Comparison of ENCODE assay signal across 22 mouse cellular contexts in the genomic region with DNA sequence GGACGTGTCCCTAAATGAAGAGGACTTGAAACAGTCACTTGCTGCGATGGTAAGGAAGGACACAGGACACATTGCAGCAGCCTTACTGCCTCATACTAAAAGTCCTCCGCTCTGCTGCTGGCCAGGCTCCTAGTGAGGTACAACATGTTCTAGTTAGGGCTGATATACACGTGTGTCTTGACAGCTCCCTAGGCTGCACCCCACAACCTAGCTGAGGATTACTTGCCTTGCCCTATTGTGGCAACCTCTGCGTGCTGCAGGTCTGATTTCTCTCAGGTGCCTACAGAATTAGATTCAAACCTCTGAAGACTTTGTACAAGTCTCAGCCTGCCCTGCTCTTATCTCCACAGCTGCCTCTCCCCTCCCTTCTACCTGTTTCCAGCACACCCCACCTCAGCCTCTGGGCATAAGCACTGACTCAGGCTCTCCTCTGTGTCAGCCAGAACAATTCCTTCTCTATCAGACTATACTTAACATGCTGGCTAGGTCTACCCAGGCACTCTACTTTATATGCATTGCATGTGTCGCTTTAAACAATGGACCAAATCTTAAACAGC.
A peak's percentile ranks its signal among the peaks of the same experiment; 100 is the strongest.
DNase-seq lines count a peak whose midpoint lies in the region; ATAC-seq and TF ChIP-seq lines count a peak whose summit lies in the region.
"Had no signal": no experiment of that assay in that cellular context is flagged by ENCODE, and none has a peak within 500 bp of the region (broad histone marks: within the 10 kb centered on the region; RNA-seq: fewer than 3 reads in every experiment).

No protein-coding gene starts in this region.

- TF ChIP-seq EP300 in stomach, postnatal 0 days (optimal IDR thresholded peaks at IDR 0.05), result peak; percentile 91

- WGBS in embryonic facial prominence, embryonic 14.5 days, result 81% methylated on average over 6 of the region's 6 CpGs
- 82% methylated on average over 6 of the region's 6 CpGs for WGBS in intestine, embryonic 16.5 days
- WGBS in stomach, postnatal 0 days, result 52% methylated on average over 6 of the region's 6 CpGs

- H3K9ac ChIP-seq in embryonic facial prominence, embryonic 14.5 days (ENCODE audit: low read depth, low read length), result no peak overlapping the region
- H3K9ac ChIP-seq in intestine, embryonic 16.5 days (ENCODE audit: low read depth, low read length), result no peak overlapping the region
- H3K9ac ChIP-seq in stomach, postnatal 0 days (ENCODE audit: low read length), result no peak overlapping the region
- H3K9ac ChIP-seq: forebrain, postnatal 0 days; hindbrain, embryonic 15.5 days; limb, embryonic 12.5 days; liver, embryonic 15.5 days; neural tube, embryonic 12.5 days had no signal

- H3K9me3 ChIP-seq in embryonic facial prominence, embryonic 14.5 days (ENCODE audit: control insufficient read depth, low read length), result no peaks in the 10 kb centered on the region
- no peaks in the 10 kb centered on the region for H3K9me3 ChIP-seq in intestine, embryonic 16.5 days (ENCODE audit: control insufficient read depth, low read length)
- no peaks in the 10 kb centered on the region for H3K9me3 ChIP-seq in stomach, postnatal 0 days (ENCODE audit: control insufficient read depth, low read length)
- H3K9me3 ChIP-seq: forebrain, embryonic 10.5 days; hindbrain, embryonic 15.5 days; limb, embryonic 12.5 days; liver, embryonic 15.5 days; neural tube, embryonic 12.5 days had no signal

- peak; percentile 84 for ATAC-seq in embryonic facial prominence, embryonic 14.5 days (ENCODE audit: low read depth)
- ATAC-seq in intestine, embryonic 16.5 days, result peak; percentile 61
- peak; percentile 92 for ATAC-seq in stomach, postnatal 0 days (ENCODE audit: low FRiP score, low TSS enrichment)
- ATAC-seq: forebrain, postnatal 0 days; Patski had no signal

- H3K4me2 ChIP-seq in embryonic facial prominence, embryonic 14.5 days (ENCODE audit: low read depth, low read length), result no peak overlapping the region
- no peak overlapping the region for H3K4me2 ChIP-seq in intestine, embryonic 16.5 days (ENCODE audit: low read depth, low read length)
- H3K4me2 ChIP-seq in stomach, postnatal 0 days (replicated peaks; ENCODE audit: low read depth), result no peak overlapping the region
- H3K4me2 ChIP-seq: heart, embryonic 11.5 days; hindbrain, embryonic 15.5 days; limb, embryonic 12.5 days; liver, embryonic 15.5 days; midbrain, embryonic 11.5 days; neural tube, embryonic 12.5 days had no signal

- no peaks in the 10 kb centered on the region for H3K4me1 ChIP-seq in embryonic facial prominence, embryonic 14.5 days (ENCODE audit: control insufficient read depth, insufficient read depth, low read length)
- no peaks in the 10 kb centered on the region; the same call in none of the 2 replicates for H3K4me1 ChIP-seq in intestine, embryonic 16.5 days (ENCODE audit: control insufficient read depth, insufficient read depth, low read length)
- no peaks in the 10 kb centered on the region; the same call in 1 of the 2 replicates for H3K4me1 ChIP-seq in stomach, postnatal 0 days (replicated peaks; ENCODE audit: control insufficient read depth, insufficient read depth)
- H3K4me1 ChIP-seq: liver, embryonic 15.5 days had no signal

- no peaks in the 10 kb centered on the region for H3K27me3 ChIP-seq in embryonic facial prominence, embryonic 14.5 days (replicated peaks; ENCODE audit: control insufficient read depth, insufficient read depth, low read length)
- no peaks in the 10 kb centered on the region for H3K27me3 ChIP-seq in intestine, embryonic 16.5 days (replicated peaks; ENCODE audit: control insufficient read depth, insufficient read depth, low read length)
- no peaks in the 10 kb centered on the region for H3K27me3 ChIP-seq in stomach, postnatal 0 days (ENCODE audit: control insufficient read depth, insufficient read depth, low read length)
- H3K27me3 ChIP-seq: hindbrain, embryonic 15.5 days; limb, embryonic 12.5 days; liver, embryonic 15.5 days; neural tube, embryonic 12.5 days; Patski had no signal

- no peak for TF ChIP-seq CTCF in stomach, postnatal 0 days (IDR thresholded peaks at IDR 0.05; ENCODE audit: low read depth)

- peak; percentile 19 to 57 for DNase-seq in urinary bladder, adult 18-20 months (ENCODE audit: low spot score in 2 of 2)
- no peak for DNase-seq in urinary bladder, postnatal 25 days (ENCODE audit: low spot score)
- DNase-seq in embryonic facial prominence, embryonic 14.5 days (ENCODE audit: low spot score), result peak; percentile 74
- peak; percentile 52 for DNase-seq in stomach, postnatal 0 days (ENCODE audit: low spot score)
- no peak for DNase-seq in natural killer cell, adult 2 months (ENCODE audit: low spot score in 2 of 2)
- no peak for DNase-seq in heart, postnatal 25 days (ENCODE audit: low spot score)
- DNase-seq: adrenal gland, postnatal 14 days; forebrain, postnatal 0 days; gastrocnemius, postnatal 36 days; heart, postnatal 14 days; kidney, adult 11 months; thymus, postnatal 14 days had no signal

- intact Hi-C loops in heart, postnatal 25 days (cut with DNase I), result no loop called here

- H3K4me3 ChIP-seq in embryonic facial prominence, embryonic 14.5 days (ENCODE audit: low read depth, low read length), result no peak overlapping the region
- no peak overlapping the region for H3K4me3 ChIP-seq in intestine, embryonic 16.5 days (ENCODE audit: low read length)
- H3K4me3 ChIP-seq in stomach, postnatal 0 days (ENCODE audit: low read depth, low read length), result no peak overlapping the region
- H3K4me3 ChIP-seq: forebrain, embryonic 10.5 days; hindbrain, embryonic 15.5 days; limb, embryonic 12.5 days; liver, embryonic 15.5 days; neural tube, embryonic 12.5 days had no signal

- H3K27ac ChIP-seq in embryonic facial prominence, embryonic 14.5 days (replicated peaks; ENCODE audit: low read depth, low read length), result no peak overlapping the region
- no peak overlapping the region for H3K27ac ChIP-seq in intestine, embryonic 16.5 days (ENCODE audit: low read length)
- peak overlapping the region; percentile 80 for H3K27ac ChIP-seq in stomach, postnatal 0 days (replicated peaks)
- H3K27ac ChIP-seq: forebrain, embryonic 10.5 days; hindbrain, embryonic 15.5 days; limb, embryonic 12.5 days; liver, embryonic 15.5 days; macrophage; neural tube, embryonic 12.5 days had no signal

- 0 out of 2 replicates have a peak, but pooled peaks cover 9% of the 10 kb centered on the region for H3K36me3 ChIP-seq in embryonic facial prominence, embryonic 14.5 days (ENCODE audit: control insufficient read depth, insufficient read depth, low read length)
- H3K36me3 ChIP-seq in intestine, embryonic 16.5 days (ENCODE audit: control insufficient read depth, insufficient read depth, low read length), result no peaks in the 10 kb centered on the region
- no peaks in the 10 kb centered on the region for H3K36me3 ChIP-seq in stomach, postnatal 0 days (ENCODE audit: control insufficient read depth, insufficient read depth, low read length)
- H3K36me3 ChIP-seq: hindbrain, embryonic 15.5 days; liver, embryonic 15.5 days had no signal

Comparison
In these comparisons a context has a peak if more than half of its experiments do, and no peak if none do; other contexts are left out.
1. DNase-seq: peak in urinary bladder, adult 18-20 months (2 of 2), embryonic facial prominence, embryonic 14.5 days (single experiment) and stomach, postnatal 0 days (single experiment); none in urinary bladder, postnatal 25 days (single experiment), natural killer cell, adult 2 months (0 of 2) and heart, postnatal 25 days (single experiment).
2. Peak in every context shown above with its lines, with median percentiles within 50 percentile points of each other: ATAC-seq.